ENCODE assay signal across 8 mouse cellular contexts in genomic region chr7:80032216-80033052, GRCm38 (mm10). TPM values are rescaled to one million over a fixed set of nuclear protein-coding genes. Genes with fewer than 3 reads are reported as not detected.
DNase-seq lines count a peak whose midpoint lies in the region; TF ChIP-seq lines count a peak whose summit lies in the region.

No protein-coding gene starts in this region.

- 9% methylated on average over 10 of the region's 10 CpGs for WGBS in liver, adult 2 months
- WGBS in small intestine, adult 2 months = 27% methylated on average over 10 of the region's 10 CpGs

- no peaks in the 10 kb centered on the region for H3K36me3 ChIP-seq in liver, adult 2 months (ENCODE audit: control insufficient read depth, insufficient read depth, low read length)
- H3K36me3 ChIP-seq in small intestine, adult 2 months (ENCODE audit: control insufficient read depth, insufficient read depth, low read length) = no peaks in the 10 kb centered on the region

- peak overlapping the region; percentile 99 for H3K27ac ChIP-seq in liver, adult 2 months (replicated peaks; ENCODE audit: insufficient read depth, low read depth, low read length)
- peak overlapping the region; percentile 78 for H3K27ac ChIP-seq in small intestine, adult 2 months (ENCODE audit: insufficient read depth, low read depth, low read length)

- no peak for TF ChIP-seq POLR2A in liver, adult 2 months (IDR thresholded peaks at IDR 0.05; ENCODE audit: extremely low read depth, insufficient read depth, low read length)
- TF ChIP-seq POLR2A in small intestine, adult 2 months (IDR thresholded peaks at IDR 0.05; ENCODE audit: low read depth, low read length) = no peak

- no peak for TF ChIP-seq CTCF in liver, adult 2 months (IDR thresholded peaks at IDR 0.05; ENCODE audit: low read depth, low read length)
- no peak for TF ChIP-seq CTCF in small intestine, adult 2 months (IDR thresholded peaks at IDR 0.05; ENCODE audit: extremely low read depth, insufficient read length, insufficient replicate concordance, low read depth, low read length)

- H3K4me1 ChIP-seq in liver, adult 2 months (ENCODE audit: control insufficient read depth, insufficient read depth, low read length) = peaks cover 48% of the 10 kb centered on the region
- peaks cover 45% of the 10 kb centered on the region for H3K4me1 ChIP-seq in small intestine, adult 2 months (ENCODE audit: control insufficient read depth, insufficient read depth, insufficient read length, low read length)

- peak overlapping the region; percentile 61 for H3K9ac ChIP-seq in liver, adult 2 months (ENCODE audit: low read depth, low read length)

- peak; percentile 73 for DNase-seq in adrenal gland, postnatal 10 days
- DNase-seq in adrenal gland, postnatal 4 days (ENCODE audit: low spot score in 2 of 2) = no peak
- peak; percentile 97 for DNase-seq in liver, adult 2 months (ENCODE audit: extremely low read depth, low read depth, low spot score)
- DNase-seq in liver = no peak
- DNase-seq in kidney, postnatal 36 days = peak; percentile 46 to 57
- DNase-seq in frontal cortex, postnatal 36 days (ENCODE audit: low spot score in 2 of 2) = no peak
- no peak for DNase-seq in ovary, postnatal 36 days (ENCODE audit: low spot score)

- H3K27me3 ChIP-seq in liver, adult 2 months (ENCODE audit: control insufficient read depth, insufficient read depth, low read length) = no peaks in the 10 kb centered on the region
- H3K27me3 ChIP-seq in small intestine, adult 2 months (ENCODE audit: control insufficient read depth, insufficient read depth, low read length) = no peaks in the 10 kb centered on the region

- H3K4me3 ChIP-seq in liver, adult 2 months (ENCODE audit: insufficient read depth, low read depth, low read length) = no peak overlapping the region
- H3K4me3 ChIP-seq in small intestine, adult 2 months (ENCODE audit: low read depth, low read length) = peak overlapping the region; percentile 10; the same call in 1 of the 2 replicates

- peaks cover 44% of the 10 kb centered on the region; the same call in 1 of the 2 replicates for H3K79me2 ChIP-seq in liver, adult 2 months (ENCODE audit: control insufficient read depth, insufficient read depth, low read length)

RNA-seq across cellular contexts. Expression of gene Zfp710, which starts 7.8 kb away (rescaled TPM):
- total RNA-seq in adrenal gland, postnatal 10 days (2021) = 10 to 100 TPM; 18.7 to 26.9 TPM
- total RNA-seq in adrenal gland, postnatal 4 days (2021) = 10 to 100 TPM; 25.2 to 25.5 TPM
- 5.4 and 5.6 TPM in 2 replicates for total RNA-seq in liver, adult 2 months (2014; rRNA removed)
- polyA plus RNA-seq in liver, adult 2 months (2012; rRNA removed) = 9.7 and 12.7 TPM in 2 replicates
- 34.9 and 67.9 TPM in 2 replicates for polyA plus RNA-seq in small intestine, adult 2 months (2012; rRNA removed)

Comparison
In these comparisons a context has a peak if more than half of its experiments do, and no peak if none do; other contexts are left out.
1. DNase-seq: peak in adrenal gland, postnatal 10 days (single experiment), liver, adult 2 months (single experiment) and kidney, postnatal 36 days (2 of 2); none in adrenal gland, postnatal 4 days (0 of 2), liver (single experiment), frontal cortex, postnatal 36 days (0 of 2) and ovary, postnatal 36 days (single experiment).